Mouse (Mus musculus): ENCODE results near the gene Tmcc3.

GRCm38 (mm10) chr10:94461378-94461777, 149.6 kb downstream of the Tmcc3 start:
- TF ChIP-seq CTCF (IDR thresholded peaks at IDR 0.05; ENCODE audit: low read depth, low read length), result peak; percentile 81
- TF ChIP-seq POLR2A (IDR thresholded peaks at IDR 0.05; ENCODE audit: insufficient read depth, low read length), result no peak
- TF ChIP-seq EP300 (IDR thresholded peaks at IDR 0.05; ENCODE audit: insufficient read depth, low read depth, low read length), result no peak

Measured in ES-Bruce4 (cell line).